Mouse (Mus musculus) cerebellum, postnatal 14 days (tissue): ENCODE measurements around the gene Lrrc40.
"Not testable (repeated sequence)": the region's sequence is repeated elsewhere in the genome, so short reads cannot be mapped to it uniquely, and the experiment has no call there.

Experiments used
- DNase-seq, 2 experiments: peaks; one replicate each; pipeline ENCODE4 v3.0.0; 2021; ENCODE audit warnings: mixed read lengths in 2 of 2

Gene Lrrc40

DNA sequence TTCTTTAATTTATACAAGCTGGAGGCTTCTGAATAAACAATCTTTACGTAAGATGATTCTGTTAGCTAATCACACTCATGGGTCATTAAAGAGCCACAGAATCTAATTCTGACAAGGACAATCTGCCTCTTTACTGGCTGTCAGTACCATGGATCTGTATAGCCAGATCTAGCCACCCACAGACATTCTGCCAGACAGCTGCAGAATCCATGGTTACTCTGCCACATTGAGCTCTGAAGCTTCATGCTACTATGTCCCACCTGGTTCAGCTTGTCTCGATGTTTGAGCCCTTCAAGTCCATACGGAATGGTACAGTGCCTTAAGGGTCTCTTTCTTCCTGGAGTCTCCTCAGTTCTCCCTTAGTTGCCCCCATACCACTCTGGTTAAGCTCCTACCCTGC lies 55.1 kb downstream of the Lrrc40 start:
- DNase-seq, result no peak

DNA sequence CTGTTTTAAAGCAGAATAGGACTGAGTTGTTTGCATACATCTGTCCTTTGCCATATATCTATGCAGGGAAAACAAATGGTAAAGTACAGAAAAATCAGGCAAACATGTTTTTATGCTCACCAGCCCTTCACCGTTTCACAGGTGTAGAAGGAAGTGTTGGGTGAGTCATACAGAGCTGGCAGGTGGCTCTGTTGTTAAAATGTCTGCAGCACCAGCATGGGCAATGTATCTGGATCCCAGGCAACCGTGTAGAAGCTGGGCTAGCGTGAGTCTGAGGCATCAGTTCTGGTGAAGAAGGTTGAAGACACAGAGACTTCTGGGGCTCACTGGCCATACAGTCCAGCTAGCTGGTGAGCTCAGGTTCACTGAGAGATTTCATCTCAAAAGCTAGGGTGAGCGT lies 57.5 kb downstream of the Lrrc40 start:
- no peak for DNase-seq

DNA sequence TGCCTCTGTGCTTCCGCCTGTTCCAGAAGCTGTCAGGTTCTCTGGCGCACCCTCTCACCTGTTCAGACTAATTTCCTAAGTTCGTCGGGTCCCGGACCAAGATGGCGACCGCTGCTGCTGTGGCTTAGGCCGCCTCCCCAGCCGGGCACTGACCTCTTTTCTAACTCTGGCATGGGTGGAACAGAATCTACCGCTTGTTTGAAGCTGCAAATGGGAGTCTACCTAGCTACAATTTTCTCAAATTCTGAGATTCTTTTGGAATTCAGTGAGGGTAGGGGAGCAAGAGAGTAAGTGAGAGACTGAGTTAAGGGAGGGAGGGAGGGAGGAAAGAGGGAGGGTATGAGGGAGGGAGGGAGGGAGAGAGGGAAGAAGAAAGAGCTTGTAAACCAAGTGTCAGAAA lies 65.6 kb downstream of the Lrrc40 start:
- DNase-seq, result not testable (repeated sequence)

DNA sequence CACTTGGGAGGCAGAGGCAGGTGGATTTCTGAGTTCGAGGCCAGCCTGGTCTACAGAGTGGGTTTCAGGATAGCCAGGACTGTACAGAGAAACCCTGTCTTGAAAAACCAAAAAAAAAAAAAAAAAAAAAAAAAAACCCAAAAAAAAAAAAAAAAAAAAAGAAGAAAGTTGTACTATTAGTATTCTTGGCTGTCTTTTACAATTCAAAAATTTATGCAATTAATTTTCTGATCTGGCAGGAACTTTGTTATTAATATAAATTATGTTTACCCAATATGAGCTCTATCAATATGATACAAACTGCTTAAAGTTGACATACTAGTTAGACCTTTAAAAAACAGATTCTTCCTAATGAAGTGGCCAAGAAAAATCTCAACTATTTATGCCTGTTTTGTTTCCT lies 66.1 kb downstream of the Lrrc40 start:
- DNase-seq, result not testable (repeated sequence)

DNA sequence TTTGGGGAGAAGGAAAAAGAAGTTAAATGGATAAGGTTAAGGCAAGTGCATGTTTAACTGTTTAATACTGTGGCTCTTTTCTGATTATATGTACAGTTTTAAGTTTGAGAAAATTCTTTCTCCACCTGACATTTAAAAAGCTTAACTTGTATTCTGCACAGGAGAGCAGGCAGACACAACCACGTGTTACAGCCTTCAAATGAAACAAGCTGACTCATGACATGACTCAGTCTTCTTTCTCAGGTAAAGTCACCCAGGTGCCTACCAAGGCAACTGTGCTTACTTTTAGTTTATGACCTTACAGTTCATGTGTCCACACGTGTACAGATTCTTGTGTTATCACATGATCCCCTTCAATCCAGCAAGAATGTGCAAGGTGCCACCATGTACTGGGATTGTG lies 67.0 kb downstream of the Lrrc40 start:
- DNase-seq, result no peak

DNA sequence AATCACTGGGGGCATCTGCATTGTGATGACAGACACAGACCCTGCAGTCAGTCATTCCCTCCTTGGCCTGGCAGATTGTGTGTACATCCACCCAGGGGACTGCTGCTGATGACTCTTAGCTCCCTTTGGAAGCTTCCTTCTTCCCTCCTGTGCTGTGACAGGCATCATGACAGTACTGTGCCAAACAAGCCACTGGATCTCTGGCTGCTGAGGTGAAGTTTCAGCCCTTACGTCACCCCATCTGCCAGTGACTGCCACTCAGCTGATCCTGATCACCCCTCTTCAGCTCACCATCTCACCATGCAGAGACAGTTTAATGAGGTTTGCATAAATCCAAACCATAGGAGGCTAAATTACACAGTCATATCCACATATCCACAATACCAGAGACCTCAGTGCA lies 68.8 kb downstream of the Lrrc40 start:
- DNase-seq, result peak in 1 of 2 experiments; percentile 2
